Mouse (Mus musculus) cerebral cortex, adult 2 months (tissue): Measurements from ENCODE around the gene Kcnj9.

Experiments
- WGBS: fragments of 180-500 bp; shearing (Covaris S2); methylation state at CpG from one replicate; pipeline ENCODE4 v1.1.7; 2018; 5-methylcytosine and 5-hydroxymethylcytosine counted together

Gene Kcnj9

DNA sequence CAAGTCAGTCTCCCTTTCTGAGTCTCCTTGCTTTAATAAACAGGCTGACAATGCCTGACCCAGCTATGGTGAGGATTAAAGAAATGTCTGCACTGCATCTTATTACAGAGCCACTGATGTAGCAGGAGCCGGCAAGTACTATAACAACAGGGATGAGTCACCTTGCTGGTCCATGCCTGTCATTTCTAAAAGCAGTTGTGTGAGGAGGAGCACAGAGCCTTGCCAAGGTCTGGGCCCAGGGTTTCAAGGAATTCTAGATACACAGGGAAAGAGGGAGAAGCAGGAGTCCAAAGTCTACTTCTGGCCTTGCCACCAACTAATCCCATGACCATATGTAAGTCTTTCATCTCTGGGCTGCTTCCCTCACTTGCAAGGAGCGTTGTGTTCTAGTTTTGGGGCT, 36.2 kb downstream of the Kcnj9 start:
- 34% methylated on average over 2 of the region's 2 CpGs for WGBS

DNA sequence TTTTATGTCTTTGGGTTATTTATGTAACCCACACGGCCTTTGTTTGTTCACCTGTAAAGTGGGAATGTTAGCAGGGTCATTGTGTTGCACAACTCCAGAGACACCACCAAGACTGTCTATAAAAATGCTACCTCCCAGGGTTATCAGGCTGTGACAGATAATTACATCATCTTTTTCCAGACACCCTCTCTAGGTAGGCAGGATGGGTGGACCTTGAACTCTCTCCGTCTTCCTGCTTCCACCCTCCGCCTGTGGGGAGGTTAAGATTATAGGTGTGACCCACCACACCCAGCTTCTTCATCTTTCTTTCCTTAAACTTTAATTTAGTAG, 39.5 kb downstream of the Kcnj9 start:
- 78% methylated on average over 3 of the region's 3 CpGs for WGBS

GRCm38 (mm10) chr1:172288900-172289616, 40.1 kb downstream of the Kcnj9 start:
- 88% methylated on average over 11 of the region's 11 CpGs for WGBS

- 65% methylated on average over 5 of the region's 5 CpGs for WGBS
Observed at GRCm38 (mm10) chr1:172286740-172287139, 42.4 kb downstream of the Kcnj9 start.

DNA sequence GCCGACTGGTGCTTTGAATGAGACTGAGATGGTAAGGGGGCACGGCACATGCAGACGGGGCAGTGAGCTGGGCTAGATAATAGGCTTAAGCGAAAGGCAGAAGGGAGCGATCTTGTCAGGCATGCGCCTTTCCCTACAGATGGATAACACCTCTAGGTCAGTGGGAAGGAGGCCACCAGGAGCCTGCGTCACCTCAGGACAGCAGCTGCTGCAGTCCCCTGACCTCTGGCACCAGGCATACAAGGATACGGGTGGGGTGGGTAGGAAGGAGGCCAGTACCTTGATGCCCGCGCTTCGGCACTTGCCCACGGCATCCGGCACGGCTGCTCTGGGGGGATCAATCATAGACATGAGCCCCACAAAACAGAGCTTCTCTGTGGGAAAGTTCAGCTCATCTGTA, 44.9 kb downstream of the Kcnj9 start:
- WGBS: 89% methylated on average over 14 of the region's 14 CpGs

DNA sequence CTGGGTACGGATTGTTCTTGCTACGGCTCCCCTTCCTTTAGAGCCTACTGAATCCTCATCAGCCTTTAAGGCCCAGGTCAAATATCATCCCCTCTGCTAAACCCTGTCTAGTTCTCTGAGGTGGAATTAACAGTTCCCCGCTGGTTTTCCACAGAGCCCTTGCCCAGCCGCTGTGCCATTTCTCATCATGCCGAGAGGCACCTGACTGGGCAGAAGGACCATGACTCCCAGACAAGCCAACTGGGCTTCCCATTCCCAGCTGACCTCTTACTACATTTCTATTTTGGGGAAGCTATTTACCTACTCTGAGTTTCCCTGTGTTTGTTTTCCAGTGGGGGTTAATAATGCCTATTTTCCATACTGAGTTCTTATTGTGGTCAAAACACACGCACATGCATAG, 46.0 kb downstream of the Kcnj9 start:
- 79% methylated on average over 6 of the region's 6 CpGs for WGBS

GRCm38 (mm10) chr1:172281522-172282254, 47.4 kb downstream of the Kcnj9 start:
- 43% methylated on average over 10 of the region's 10 CpGs for WGBS

GRCm38 (mm10) chr1:172279768-172280509, 49.2 kb downstream of the Kcnj9 start:
- 59% methylated on average over 16 of the region's 16 CpGs for WGBS

GRCm38 (mm10) chr1:172278328-172278727, 50.8 kb downstream of the Kcnj9 start:
- 84% methylated on average over 13 of the region's 13 CpGs for WGBS

DNA sequence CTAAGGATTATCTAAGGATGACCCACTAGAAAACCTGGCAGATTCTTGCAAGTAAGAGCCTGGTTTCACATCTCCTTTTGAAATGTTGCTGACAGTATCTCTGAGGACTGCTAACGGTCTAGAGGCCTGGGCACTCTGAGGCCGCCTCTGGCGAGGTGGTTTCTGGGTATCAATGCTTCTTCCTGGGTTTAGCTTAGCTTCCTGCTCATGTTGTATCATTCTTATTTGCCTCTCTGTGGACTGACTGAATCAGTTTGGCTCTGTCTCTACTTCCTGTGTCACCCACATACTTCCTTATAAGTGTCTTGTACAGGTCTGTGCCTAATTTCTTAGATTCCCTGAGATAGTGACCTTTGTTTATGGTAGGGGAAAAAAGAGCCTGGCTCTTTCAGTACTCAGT, 51.9 kb downstream of the Kcnj9 start:
- WGBS: 82% methylated on average over 3 of the region's 3 CpGs

GRCm38 (mm10) chr1:172274547-172274946, 54.6 kb downstream of the Kcnj9 start:
- 84% methylated on average over 5 of the region's 5 CpGs for WGBS

GRCm38 (mm10) chr1:172274116-172274515, 55.0 kb downstream of the Kcnj9 start:
- WGBS: 80% methylated on average over 5 of the region's 5 CpGs

DNA sequence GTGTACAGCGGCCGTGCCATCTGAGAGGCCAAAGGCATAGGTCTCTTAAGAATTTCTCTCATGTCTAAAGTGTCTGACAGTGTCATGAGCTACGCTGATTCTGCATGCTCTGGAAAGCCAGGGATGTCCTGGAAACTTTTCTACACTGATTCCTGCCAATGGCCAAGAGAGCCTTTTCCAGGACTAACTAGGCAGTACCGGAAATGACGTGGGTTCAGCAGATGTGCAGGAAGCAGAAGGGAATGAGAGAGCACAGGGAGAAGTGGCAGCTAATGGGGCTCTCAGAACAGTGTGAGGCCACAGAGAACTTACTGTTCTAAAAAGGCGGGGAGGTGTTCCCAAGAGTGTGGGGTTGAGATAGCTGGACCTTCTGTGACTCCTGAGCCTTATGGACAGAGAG, 55.7 kb downstream of the Kcnj9 start:
- WGBS: 77% methylated on average over 6 of the region's 6 CpGs

DNA sequence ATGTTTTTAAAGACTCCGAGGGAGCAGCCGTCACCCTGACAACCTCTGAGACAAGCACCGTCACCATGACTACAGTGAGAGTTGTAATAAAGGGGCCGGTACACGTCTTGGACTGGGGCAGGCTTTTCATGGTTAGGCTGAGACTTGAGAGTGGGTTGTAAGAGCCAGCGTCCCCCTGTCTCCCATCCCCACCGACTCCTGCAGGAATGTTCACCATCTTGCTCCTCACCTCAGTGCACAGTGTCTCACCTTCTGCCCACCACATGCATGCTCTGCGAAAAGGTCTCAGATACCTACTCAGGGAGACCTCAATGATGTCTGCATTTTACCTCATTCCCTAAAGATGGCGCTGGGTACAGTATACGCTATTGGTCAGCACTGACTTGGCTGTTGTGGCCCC, 57.4 kb downstream of the Kcnj9 start:
- 43% methylated on average over 10 of the region's 10 CpGs for WGBS

DNA sequence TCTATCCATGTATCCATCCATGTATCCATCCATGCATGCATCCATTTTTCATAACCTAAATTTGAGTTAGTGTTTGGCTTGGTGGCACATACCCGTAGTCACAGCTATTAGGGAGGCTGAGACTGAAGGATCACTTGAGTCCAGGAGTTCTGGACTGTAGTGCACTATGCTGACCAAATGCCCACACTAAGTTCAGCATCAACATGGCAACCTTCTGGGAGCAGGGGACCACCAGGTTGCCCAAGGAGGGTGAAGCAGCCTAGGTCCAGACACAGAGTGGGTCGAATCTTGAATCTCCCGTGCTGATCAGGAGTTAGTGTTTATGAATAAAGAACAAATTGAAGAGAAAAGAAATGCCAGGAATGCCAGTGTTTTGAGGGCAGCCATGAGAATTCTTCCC, 57.9 kb downstream of the Kcnj9 start:
- 49% methylated on average over 3 of the region's 3 CpGs for WGBS
